Mouse (Mus musculus): ENCODE measurements at regions not wholly inside any gene's neighbourhood (a gene's known extent, or its start where the extent isn't known, plus 50 kb on each side); places are given as distances from the start of the nearest gene placed in this dataset.

DNA sequence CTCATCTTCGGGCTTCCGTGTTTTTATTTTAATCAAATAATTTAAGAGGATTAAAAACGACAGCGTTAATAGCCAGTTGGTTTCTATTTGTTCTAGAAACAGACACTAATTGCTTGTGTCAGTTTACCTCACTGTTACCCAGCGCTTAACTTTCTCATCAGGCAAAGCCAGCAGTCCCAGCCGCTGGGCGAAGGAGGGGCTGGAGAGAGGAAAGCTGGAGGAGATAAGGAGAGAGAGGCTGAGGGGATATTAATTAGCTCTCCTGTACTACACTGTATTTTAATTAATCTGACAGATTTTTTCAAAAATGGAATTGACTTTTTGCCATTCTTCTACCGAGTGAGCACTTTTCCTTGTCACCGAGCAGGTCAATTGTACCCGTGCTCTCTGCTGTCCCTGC is 559.5 kb upstream of the Mki67 start:
- Histone ChIP-seq H3K79me2 (ENCODE audit: control insufficient read depth, insufficient read depth) (no peaks in the 10 kb centered on the region), H3ac (ENCODE audit: control insufficient read depth, insufficient read length) (no peak overlapping the region), H3K4me3 (no peak overlapping the region), H3K4me2 (ENCODE audit: low read depth) (no peak overlapping the region), H3K36me3 (ENCODE audit: control insufficient read depth, insufficient read depth) (no peaks in the 10 kb centered on the region), H3K27me3 (ENCODE audit: control insufficient read depth, insufficient read depth, insufficient read length) (no peaks in the 10 kb centered on the region)
- TF ChIP-seq CEBPB (IDR thresholded peaks at IDR 0.05; ENCODE audit: insufficient read depth, poor library complexity, severe bottlenecking), result no peak
- no peak for TF ChIP-seq MYOD1 (IDR thresholded peaks at IDR 0.05; ENCODE audit: control insufficient read depth in 1 of 3, insufficient read length in 2 of 3, low read depth in 2 of 3)
- TF ChIP-seq USF1 (IDR thresholded peaks at IDR 0.05; ENCODE audit: low read depth), result no peak
- no peak for TF ChIP-seq MYOG (IDR thresholded peaks at IDR 0.05; ENCODE audit: control insufficient read depth in 1 of 3, insufficient read depth in 1 of 3, insufficient read length in 2 of 3, low read depth in 2 of 3)
- no peak for TF ChIP-seq REST (IDR thresholded peaks at IDR 0.05; ENCODE audit: insufficient read depth, insufficient read length)
- TF ChIP-seq POLR2A (IDR thresholded peaks at IDR 0.05; ENCODE audit: insufficient read length, low read depth), result no peak
- no peak for TF ChIP-seq SRF (IDR thresholded peaks at IDR 0.05; ENCODE audit: control insufficient read depth, insufficient read length, low read depth)
- no peak for TF ChIP-seq POLR2AphosphoS2 (IDR thresholded peaks at IDR 0.05; ENCODE audit: insufficient read length, low read depth)

- Histone ChIP-seq H3K4me3 (no peak overlapping the region), H3K4me2 (ENCODE audit: low read depth) (no peak overlapping the region), H3K27me3 (ENCODE audit: control insufficient read depth, insufficient read depth, insufficient read length) (no peaks in the 10 kb centered on the region), H3K36me3 (ENCODE audit: control insufficient read depth, insufficient read depth) (no peaks in the 10 kb centered on the region), H3ac (ENCODE audit: control insufficient read depth, insufficient read length) (no peak overlapping the region), H3K79me2 (ENCODE audit: control insufficient read depth, insufficient read depth) (no peaks in the 10 kb centered on the region)
- TF ChIP-seq MYOG (IDR thresholded peaks at IDR 0.05; ENCODE audit: control insufficient read depth in 1 of 3, insufficient read depth in 1 of 3, insufficient read length in 2 of 3, low read depth in 2 of 3) (no peak), REST (IDR thresholded peaks at IDR 0.05; ENCODE audit: insufficient read depth, insufficient read length) (no peak), SRF (IDR thresholded peaks at IDR 0.05; ENCODE audit: control insufficient read depth, insufficient read length, low read depth) (no peak), POLR2AphosphoS2 (IDR thresholded peaks at IDR 0.05; ENCODE audit: insufficient read length, low read depth) (no peak), POLR2A (IDR thresholded peaks at IDR 0.05; ENCODE audit: insufficient read length, low read depth) (no peak), MYOD1 (IDR thresholded peaks at IDR 0.05; ENCODE audit: control insufficient read depth in 1 of 3, insufficient read length in 2 of 3, low read depth in 2 of 3) (no peak), USF1 (IDR thresholded peaks at IDR 0.05; ENCODE audit: low read depth) (no peak), TCF12 (IDR thresholded peaks at IDR 0.05; ENCODE audit: insufficient read depth, poor library complexity, severe bottlenecking) (no peak), E2F4 (IDR thresholded peaks at IDR 0.05; ENCODE audit: insufficient read depth) (no peak), TCF3 (IDR thresholded peaks at IDR 0.05; ENCODE audit: insufficient read length, low read depth) (no peak), MAX (IDR thresholded peaks at IDR 0.05; ENCODE audit: low read depth) (no peak), CEBPB (IDR thresholded peaks at IDR 0.05; ENCODE audit: insufficient read depth, poor library complexity, severe bottlenecking) (no peak)
Observed at GRCm38 (mm10) chr7:136283770-136284169, 567.6 kb upstream of the Mki67 start.

GRCm38 (mm10) chr7:136285606-136286005 is 569.4 kb upstream of the Mki67 start:
- no peaks in the 10 kb centered on the region for H3K27me3 ChIP-seq (ENCODE audit: control insufficient read depth, insufficient read depth, insufficient read length)
- H3ac ChIP-seq (ENCODE audit: control insufficient read depth, insufficient read length), result no peak overlapping the region
- H3K36me3 ChIP-seq (ENCODE audit: control insufficient read depth, insufficient read depth), result no peaks in the 10 kb centered on the region
- H3K4me2 ChIP-seq (ENCODE audit: low read depth), result no peak overlapping the region
- H3K79me2 ChIP-seq (ENCODE audit: control insufficient read depth, insufficient read depth), result no peaks in the 10 kb centered on the region
- no peak for TF ChIP-seq E2F4 (IDR thresholded peaks at IDR 0.05; ENCODE audit: insufficient read depth)
- no peak for TF ChIP-seq POLR2A (IDR thresholded peaks at IDR 0.05; ENCODE audit: insufficient read length, low read depth)
- TF ChIP-seq MAX (IDR thresholded peaks at IDR 0.05; ENCODE audit: low read depth), result no peak
- no peak for TF ChIP-seq TCF3 (IDR thresholded peaks at IDR 0.05; ENCODE audit: insufficient read length, low read depth)
- TF ChIP-seq USF1 (IDR thresholded peaks at IDR 0.05; ENCODE audit: low read depth), result no peak
- no peak for TF ChIP-seq MYOG (IDR thresholded peaks at IDR 0.05; ENCODE audit: control insufficient read depth in 1 of 3, insufficient read depth in 1 of 3, insufficient read length in 2 of 3, low read depth in 2 of 3)
- no peak for TF ChIP-seq MYOD1 (IDR thresholded peaks at IDR 0.05; ENCODE audit: control insufficient read depth in 1 of 3, insufficient read length in 2 of 3, low read depth in 2 of 3)
- no peak for TF ChIP-seq SRF (IDR thresholded peaks at IDR 0.05; ENCODE audit: control insufficient read depth, insufficient read length, low read depth)
- no peak for TF ChIP-seq TCF12 (IDR thresholded peaks at IDR 0.05; ENCODE audit: insufficient read depth, poor library complexity, severe bottlenecking)
- TF ChIP-seq CEBPB (IDR thresholded peaks at IDR 0.05; ENCODE audit: insufficient read depth, poor library complexity, severe bottlenecking), result no peak
- TF ChIP-seq REST (IDR thresholded peaks at IDR 0.05; ENCODE audit: insufficient read depth, insufficient read length), result no peak
- no peak for TF ChIP-seq POLR2AphosphoS2 (IDR thresholded peaks at IDR 0.05; ENCODE audit: insufficient read length, low read depth)
- no peak overlapping the region for H3K4me3 ChIP-seq

DNA sequence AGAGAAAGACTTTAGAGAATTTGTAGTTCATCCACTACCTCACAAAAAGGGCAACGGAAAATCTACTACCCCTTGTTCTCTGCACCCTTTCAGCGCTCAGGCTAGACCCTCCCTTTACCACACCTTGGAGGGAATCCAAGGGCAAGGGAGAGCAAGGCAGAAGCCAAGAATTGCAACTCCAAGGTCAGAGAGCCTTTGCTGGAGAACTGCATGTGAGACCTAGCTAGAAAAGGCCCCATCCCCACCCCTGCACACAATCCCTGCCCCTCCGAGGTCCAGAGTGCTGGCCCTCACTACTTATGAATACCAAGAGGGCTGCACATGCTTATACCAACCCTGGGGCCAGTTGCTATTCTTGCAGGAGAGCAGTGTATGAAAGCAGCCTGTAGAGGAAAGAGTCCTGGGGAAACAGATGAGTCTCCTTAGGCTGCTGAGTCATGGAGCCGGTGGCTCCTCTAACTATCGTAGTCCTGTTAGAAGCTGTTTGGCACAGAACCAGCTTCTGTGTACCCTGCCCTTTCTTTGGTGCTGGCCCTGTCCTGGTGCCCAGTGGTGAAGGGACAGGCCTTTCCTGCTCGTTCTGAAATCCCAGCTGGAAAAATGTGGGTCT is 577.5 kb upstream of the Mki67 start:
- Histone ChIP-seq H3K4me2 (ENCODE audit: low read depth) (no peak overlapping the region), H3ac (ENCODE audit: control insufficient read depth, insufficient read length) (no peak overlapping the region), H3K27me3 (ENCODE audit: control insufficient read depth, insufficient read depth, insufficient read length) (no peaks in the 10 kb centered on the region), H3K36me3 (ENCODE audit: control insufficient read depth, insufficient read depth) (no peaks in the 10 kb centered on the region), H3K4me3 (no peak overlapping the region), H3K79me2 (ENCODE audit: control insufficient read depth, insufficient read depth) (no peaks in the 10 kb centered on the region)
- TF ChIP-seq REST (IDR thresholded peaks at IDR 0.05; ENCODE audit: insufficient read depth, insufficient read length) (no peak), TCF3 (IDR thresholded peaks at IDR 0.05; ENCODE audit: insufficient read length, low read depth) (no peak), CEBPB (IDR thresholded peaks at IDR 0.05; ENCODE audit: insufficient read depth, poor library complexity, severe bottlenecking) (no peak), USF1 (IDR thresholded peaks at IDR 0.05; ENCODE audit: low read depth) (no peak), MAX (IDR thresholded peaks at IDR 0.05; ENCODE audit: low read depth) (no peak)

- H3K79me2 ChIP-seq (ENCODE audit: control insufficient read depth, insufficient read depth), result no peaks in the 10 kb centered on the region
- TF ChIP-seq TCF12 (IDR thresholded peaks at IDR 0.05; ENCODE audit: insufficient read depth, poor library complexity, severe bottlenecking), result no peak
- no peak for TF ChIP-seq POLR2AphosphoS2 (IDR thresholded peaks at IDR 0.05; ENCODE audit: insufficient read length, low read depth)
- TF ChIP-seq TCF3 (IDR thresholded peaks at IDR 0.05; ENCODE audit: insufficient read length, low read depth), result no peak
- no peak for TF ChIP-seq MAX (IDR thresholded peaks at IDR 0.05; ENCODE audit: low read depth)
- no peak for TF ChIP-seq POLR2A (IDR thresholded peaks at IDR 0.05; ENCODE audit: insufficient read length, low read depth)
- TF ChIP-seq USF1 (IDR thresholded peaks at IDR 0.05; ENCODE audit: low read depth), result no peak
- no peak for TF ChIP-seq CEBPB (IDR thresholded peaks at IDR 0.05; ENCODE audit: insufficient read depth, poor library complexity, severe bottlenecking)
- no peak for TF ChIP-seq E2F4 (IDR thresholded peaks at IDR 0.05; ENCODE audit: insufficient read depth)
- no peak for TF ChIP-seq MYOD1 (IDR thresholded peaks at IDR 0.05; ENCODE audit: control insufficient read depth in 1 of 3, insufficient read length in 2 of 3, low read depth in 2 of 3)
- H3K4me3 ChIP-seq, result no peak overlapping the region
Observed at GRCm38 (mm10) chr7:136294445-136294844, 578.3 kb upstream of the Mki67 start.

More at GRCm38 (mm10) chr7:136294445-136294844, 578.3 kb upstream of the Mki67 start:
- H3K4me2 ChIP-seq (ENCODE audit: low read depth), result no peak overlapping the region
- H3K27me3 ChIP-seq (ENCODE audit: control insufficient read depth, insufficient read depth, insufficient read length), result no peaks in the 10 kb centered on the region
- no peak overlapping the region for H3ac ChIP-seq (ENCODE audit: control insufficient read depth, insufficient read length)
- H3K36me3 ChIP-seq (ENCODE audit: control insufficient read depth, insufficient read depth), result no peaks in the 10 kb centered on the region

Measured in myocyte (in vitro differentiated cells).